Mouse (Mus musculus) T-helper 1 cell (primary cell): Measurements from ENCODE around the gene Slc38a10.

Source experiments
- in situ Hi-C: fragments of 300-600 bp; cut with MboI, MseI; formaldehyde crosslinking; loops from one replicate; pipeline ENCODE4 v1.15.1; 2025; ENCODE audit warnings: high pct_unique_total_duplicates

The Slc38a10 gene

DNA sequence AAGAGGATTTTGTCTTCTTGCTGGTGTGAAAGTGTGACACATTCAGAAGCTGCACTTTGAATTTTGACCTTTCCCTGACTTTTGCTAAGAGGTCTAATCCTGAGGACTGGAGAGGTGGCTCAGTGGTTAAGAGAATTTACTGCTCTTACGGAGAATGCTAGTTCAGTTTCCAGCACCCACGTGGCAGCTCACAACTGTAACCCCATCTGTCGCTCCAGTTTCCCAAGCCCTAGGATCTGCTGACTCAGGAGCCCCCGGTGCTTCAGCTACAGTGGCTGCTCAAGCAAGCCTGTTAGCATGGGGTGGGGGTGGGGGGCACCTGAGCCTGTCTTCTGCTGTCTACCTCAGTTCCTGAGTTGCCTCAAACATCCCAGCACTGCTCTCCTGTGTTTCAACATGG lies 28.2 kb upstream of the Slc38a10 start:
- in situ Hi-C loops = no loop called here

- in situ Hi-C loops = no loop called here
Measured at GRCm38 (mm10) chr11:120175948-120176347, 24.8 kb upstream of the Slc38a10 start.

GRCm38 (mm10) chr11:120173213-120173612 lies 22.1 kb upstream of the Slc38a10 start:
- in situ Hi-C loops = no loop called here

- in situ Hi-C loops = no loop called here
Measured at GRCm38 (mm10) chr11:120171168-120171567, 20.0 kb upstream of the Slc38a10 start.

DNA sequence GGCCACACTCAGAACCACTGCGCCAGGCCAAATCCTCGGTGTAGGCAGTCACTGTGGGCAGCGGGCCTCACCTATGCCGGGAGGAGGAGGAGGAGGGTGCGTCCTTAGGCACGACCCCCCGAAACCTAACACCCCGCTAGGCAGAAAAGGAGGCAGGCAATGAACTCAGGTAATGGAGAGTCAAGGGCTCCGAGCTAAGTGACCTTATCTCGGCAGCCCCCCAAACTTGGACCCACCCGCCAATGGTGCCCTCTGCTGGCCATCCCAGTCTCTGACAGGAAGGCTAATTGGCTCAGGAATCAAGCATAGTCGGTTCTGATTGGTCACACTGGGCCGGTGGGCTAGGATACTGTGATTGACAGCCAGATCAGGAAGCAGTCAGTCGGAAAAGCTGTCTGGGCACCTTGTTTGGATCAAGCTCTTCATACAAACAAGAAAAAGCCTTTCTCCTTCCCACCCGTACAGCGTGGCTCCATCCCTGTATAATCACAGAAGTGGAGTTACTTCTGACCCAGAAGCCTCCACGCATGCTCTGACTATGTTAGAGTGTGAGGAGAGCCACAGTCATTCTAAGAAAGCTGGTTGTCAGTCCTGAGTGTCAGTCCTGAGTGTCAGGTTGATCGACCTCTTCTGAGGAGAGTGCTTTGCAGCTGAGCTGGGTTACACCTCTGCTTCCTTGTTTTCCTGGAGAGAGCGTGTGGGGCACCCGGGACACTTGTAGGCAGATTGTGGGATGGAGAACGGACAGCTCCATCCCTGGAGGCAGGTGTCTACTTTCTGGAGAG lies 18.3 kb upstream of the Slc38a10 start:
- in situ Hi-C loops = no loop called here

- in situ Hi-C loops = no loop called here
Measured at GRCm38 (mm10) chr11:120168516-120168915, 17.4 kb upstream of the Slc38a10 start.

GRCm38 (mm10) chr11:120167921-120168356 lies 16.8 kb upstream of the Slc38a10 start:
- in situ Hi-C loops = no loop called here

GRCm38 (mm10) chr11:120167059-120167458 lies 15.9 kb upstream of the Slc38a10 start:
- in situ Hi-C loops = no loop called here

GRCm38 (mm10) chr11:120164471-120165261 lies 13.5 kb upstream of the Slc38a10 start:
- in situ Hi-C loops = no loop called here

DNA sequence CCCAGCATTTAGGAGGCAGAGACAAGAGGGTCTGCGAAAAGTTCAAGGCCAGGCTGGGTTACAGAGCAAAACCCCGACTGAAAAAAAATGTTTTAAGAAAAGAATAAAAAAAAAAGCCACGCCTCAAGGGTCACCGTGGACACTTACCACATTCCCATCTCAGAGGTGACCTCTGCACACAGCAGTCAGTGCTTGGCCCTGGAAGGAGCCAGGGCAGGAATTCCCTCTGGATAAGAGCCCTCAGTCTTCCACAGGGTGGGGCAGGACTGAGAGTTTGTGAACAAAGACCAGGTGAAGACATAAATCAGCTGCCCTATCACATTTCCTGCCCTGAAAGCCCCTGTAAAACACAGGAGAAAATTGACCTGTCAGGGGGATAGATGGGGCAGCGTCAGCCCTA lies 12.9 kb upstream of the Slc38a10 start:
- in situ Hi-C loops = no loop called here

DNA sequence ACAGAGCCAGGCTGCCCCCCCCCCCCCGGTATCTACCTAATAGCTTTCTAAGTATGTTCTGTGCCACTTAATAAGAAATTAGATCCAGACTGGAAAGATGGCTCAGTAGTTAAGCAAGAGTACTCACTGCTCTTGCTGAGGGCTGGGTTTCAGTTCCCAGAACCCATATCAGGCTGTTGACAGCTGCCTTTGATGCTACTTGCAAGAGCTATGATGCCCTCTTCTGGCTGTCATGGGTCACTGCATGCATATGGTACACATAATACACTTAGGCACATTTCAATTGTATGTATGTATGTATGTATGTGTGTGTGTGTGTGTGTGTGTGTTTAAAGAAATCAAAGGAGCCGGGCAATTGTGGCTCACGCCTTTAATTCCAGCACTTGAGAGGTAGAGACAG lies 12.1 kb upstream of the Slc38a10 start:
- in situ Hi-C loops = no loop called here

GRCm38 (mm10) chr11:120161245-120161644 lies 10.1 kb upstream of the Slc38a10 start:
- in situ Hi-C loops = no loop called here

DNA sequence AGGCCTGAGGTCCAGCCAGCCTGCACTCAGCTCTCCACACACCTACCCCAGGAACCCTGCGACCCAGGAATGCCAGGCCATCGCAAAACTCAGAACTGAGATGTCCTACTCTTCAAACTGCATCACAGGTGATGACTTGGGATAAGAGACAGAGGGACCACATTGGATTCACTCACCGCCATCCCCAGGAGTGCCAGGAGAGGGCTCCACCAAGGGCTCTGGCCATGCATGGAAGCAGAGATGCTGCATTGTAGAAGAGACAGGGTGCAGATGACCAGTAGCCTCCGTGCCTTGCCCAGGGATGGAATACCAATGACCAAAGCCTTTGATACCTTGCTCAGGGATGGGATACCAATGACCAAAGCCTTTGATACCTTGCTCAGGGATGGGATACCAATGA lies 9.3 kb upstream of the Slc38a10 start:
- in situ Hi-C loops = no loop called here

- in situ Hi-C loops = loop anchor here (5.0 kb wide), 1 partner anchor 77 kb away; no protein-coding TSS in a partner anchor
Measured at GRCm38 (mm10) chr11:120159653-120160052, 8.5 kb upstream of the Slc38a10 start.

- in situ Hi-C loops = loop anchor here (5.0 kb wide), 1 partner anchor 77 kb away; no protein-coding TSS in a partner anchor
Measured at GRCm38 (mm10) chr11:120158828-120159227, 7.7 kb upstream of the Slc38a10 start.

DNA sequence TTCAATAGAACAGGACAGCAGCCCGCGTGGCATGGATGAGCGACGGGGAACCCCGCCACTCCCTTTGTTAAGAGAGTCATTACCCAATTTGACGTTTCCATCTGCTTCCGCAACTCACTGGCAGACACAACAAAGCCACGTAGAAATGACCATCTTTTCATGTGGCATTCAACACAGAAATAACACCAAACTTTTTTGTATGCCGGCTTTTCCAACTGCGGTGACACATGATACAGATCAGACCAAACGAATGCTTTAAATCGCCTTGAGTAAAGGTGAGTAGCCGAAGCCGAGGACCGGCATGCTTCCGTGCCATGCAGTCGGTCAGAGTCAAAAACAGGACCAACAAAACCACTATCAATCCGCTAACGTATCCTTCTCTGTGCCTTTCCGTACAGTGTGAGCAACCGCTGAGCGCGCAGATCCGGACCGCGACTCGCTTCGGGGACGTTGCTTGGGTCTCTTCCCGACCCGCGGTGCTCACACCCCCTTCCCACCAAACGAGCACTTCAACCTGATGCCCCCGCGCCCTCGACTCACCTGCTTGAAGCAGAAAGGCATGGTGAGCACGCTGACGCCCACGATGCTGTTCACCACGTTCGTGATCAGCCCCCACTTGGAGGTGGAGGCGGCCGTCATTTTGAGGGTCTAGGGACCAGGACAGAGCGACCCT lies 570 bp downstream of the Slc38a10 start:
- in situ Hi-C loops = no loop called here

DNA sequence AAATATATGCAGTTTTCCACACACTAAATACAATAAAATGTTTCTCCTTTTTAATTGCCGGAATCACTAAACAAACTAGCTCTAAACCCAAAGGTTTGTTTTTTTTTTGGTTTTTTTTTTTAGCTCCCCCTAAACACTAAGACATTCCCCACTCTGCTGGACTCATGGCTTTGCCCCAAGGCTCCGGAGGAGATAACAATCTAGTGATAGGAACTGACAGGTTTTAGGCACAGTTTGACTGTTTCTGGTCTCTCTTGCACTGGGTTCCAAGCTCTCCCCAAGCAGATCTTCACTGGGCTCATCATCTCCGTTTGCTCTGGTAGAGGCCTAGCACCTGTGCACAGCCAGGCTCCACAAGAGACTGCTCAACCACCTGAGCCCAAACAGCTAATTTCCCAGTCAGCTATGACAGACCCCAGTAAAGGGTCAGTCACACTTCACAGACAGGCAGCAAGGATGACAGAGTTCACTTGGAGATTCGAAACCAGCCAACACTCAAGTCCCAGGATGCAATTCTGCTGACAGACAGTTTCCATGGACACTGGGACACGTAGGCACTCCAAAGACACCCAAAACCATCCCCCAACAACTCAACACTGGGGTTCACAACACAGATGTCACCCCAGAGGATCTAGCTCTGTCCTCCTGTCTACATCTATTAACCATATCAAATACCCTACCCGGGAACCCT lies 1.5 kb downstream of the Slc38a10 start:
- in situ Hi-C loops = no loop called here

- in situ Hi-C loops = no loop called here
Measured at GRCm38 (mm10) chr11:120148201-120148855, 2.8 kb downstream of the Slc38a10 start.

DNA sequence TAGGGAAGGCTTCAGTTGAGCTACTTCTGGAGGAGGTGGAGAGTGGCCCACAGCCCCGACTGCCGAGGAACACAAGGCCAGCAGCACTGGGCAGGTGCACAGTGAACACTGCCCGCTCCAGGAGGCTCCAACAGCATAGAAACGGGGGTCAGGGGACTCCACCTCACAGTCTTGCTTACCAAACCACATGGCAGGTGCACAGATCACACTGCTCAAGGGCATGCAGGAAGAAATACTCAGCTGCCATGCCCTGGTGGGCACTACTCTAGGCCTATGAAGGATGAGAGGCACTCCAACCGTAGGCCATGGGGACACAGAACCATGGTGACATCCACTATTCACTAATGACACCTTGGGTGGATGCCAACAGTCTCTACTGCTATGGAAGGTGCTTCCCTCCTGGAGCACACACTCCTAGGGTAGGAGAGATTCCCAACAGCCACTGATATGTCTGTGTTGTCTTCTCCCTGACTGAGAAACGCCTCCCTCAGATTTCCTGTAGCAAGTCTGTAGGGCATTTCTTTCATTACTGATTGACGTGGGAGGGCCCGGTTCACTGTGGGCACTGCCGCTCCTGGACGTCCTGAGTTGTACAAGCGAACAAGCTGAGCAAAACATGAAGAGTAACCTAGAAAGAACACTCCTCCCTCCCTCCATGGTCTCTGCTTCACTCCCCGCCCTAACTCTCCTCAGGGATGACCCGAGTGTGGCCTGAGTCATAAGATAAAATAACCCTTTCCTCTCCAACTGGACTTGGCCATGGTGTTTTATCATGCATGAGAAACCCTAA lies 7.2 kb downstream of the Slc38a10 start:
- in situ Hi-C loops = no loop called here

DNA sequence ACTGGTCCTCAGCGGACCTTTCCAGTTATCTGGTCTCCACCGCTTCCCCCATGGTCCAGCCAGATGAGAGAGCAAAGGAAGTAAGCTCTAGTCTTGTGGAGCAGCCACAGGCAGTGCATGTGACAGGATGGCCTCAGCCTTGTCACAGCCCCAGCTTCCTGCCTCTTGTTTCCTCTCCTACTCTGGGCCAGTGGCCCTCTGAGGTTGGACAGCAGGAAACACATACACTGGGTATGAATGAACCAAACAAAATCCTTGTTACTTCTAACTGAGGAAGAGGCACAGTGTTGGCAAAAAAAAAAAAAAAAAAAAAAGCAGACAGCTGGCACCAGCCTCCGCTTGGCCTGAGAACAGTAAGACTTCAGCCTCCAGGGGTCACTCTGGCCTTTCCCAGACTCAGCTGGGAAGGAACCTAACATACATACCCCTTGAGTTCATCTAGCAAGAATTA lies 8.5 kb downstream of the Slc38a10 start:
- in situ Hi-C loops = no loop called here
